Mouse (Mus musculus) adrenal gland, adult (tissue): Measurements from ENCODE around the gene Sufu.

Experiments
- DNase-seq, 2 experiments: peaks; one replicate each; pipeline ENCODE4 v3.0.0; 2022 to 2023; ENCODE audit warnings: low spot score in 1 of 2; ENCODE audit not compliant: inconsistent age in 2 of 2

Sufu gene

GRCm38 (mm10) chr19:46489448-46489847 is 92.8 kb downstream of the Sufu start:
- no peak for DNase-seq

- peak in 1 of 2 experiments; percentile 44 for DNase-seq
Observed at GRCm38 (mm10) chr19:46490634-46491033, 93.9 kb downstream of the Sufu start.

GRCm38 (mm10) chr19:46495136-46495535 is 98.4 kb downstream of the Sufu start:
- DNase-seq, result no peak

- DNase-seq, result no peak
Observed at GRCm38 (mm10) chr19:46497230-46497629, 100.5 kb downstream of the Sufu start.

GRCm38 (mm10) chr19:46499539-46499835 is 102.8 kb downstream of the Sufu start:
- no peak for DNase-seq

GRCm38 (mm10) chr19:46499836-46500580 is 103.3 kb downstream of the Sufu start:
- peak; percentile 97 to 98 for DNase-seq

- DNase-seq, result peak; percentile 72 to 83
Observed at GRCm38 (mm10) chr19:46500581-46501341, 104.1 kb downstream of the Sufu start.

- peak; percentile 90 to 96 for DNase-seq
Observed at GRCm38 (mm10) chr19:46501401-46502068, 104.8 kb downstream of the Sufu start, which contains the start of gene Trim8. TSS of gene Trim8 (plus strand) at chr19:46501702.

GRCm38 (mm10) chr19:46502069-46502455 is 105.4 kb downstream of the Sufu start:
- peak; percentile 87 to 95 for DNase-seq

GRCm38 (mm10) chr19:46502471-46503166 is 105.9 kb downstream of the Sufu start:
- peak in 1 of 2 experiments; percentile 93 for DNase-seq

GRCm38 (mm10) chr19:46503351-46504084 is 106.8 kb downstream of the Sufu start:
- peak; percentile 90 to 96 for DNase-seq

GRCm38 (mm10) chr19:46504085-46504552 is 107.4 kb downstream of the Sufu start:
- DNase-seq, result peak in 1 of 2 experiments; percentile 70

GRCm38 (mm10) chr19:46504822-46505417 is 108.2 kb downstream of the Sufu start:
- DNase-seq, result peak in 1 of 2 experiments; percentile 63

GRCm38 (mm10) chr19:46505646-46506371 is 109.1 kb downstream of the Sufu start:
- peak in 1 of 2 experiments; percentile 52 for DNase-seq

- DNase-seq, result peak in 1 of 2 experiments; percentile 53
Observed at GRCm38 (mm10) chr19:46506372-46506717, 109.6 kb downstream of the Sufu start.

- DNase-seq, result peak in 1 of 2 experiments; percentile 54
Observed at GRCm38 (mm10) chr19:46507181-46507581, 110.5 kb downstream of the Sufu start.

GRCm38 (mm10) chr19:46507806-46508205 is 111.1 kb downstream of the Sufu start:
- no peak for DNase-seq

- peak in 1 of 2 experiments; percentile 42 for DNase-seq
Observed at GRCm38 (mm10) chr19:46508738-46509137, 112.0 kb downstream of the Sufu start.

GRCm38 (mm10) chr19:46509202-46509601 is 112.5 kb downstream of the Sufu start:
- no peak for DNase-seq
